Mouse (Mus musculus): ENCODE data around the gene 4931428L18Rik.

- TF ChIP-seq CTCF (IDR thresholded peaks at IDR 0.05; ENCODE audit: low read depth, low read length) (no peak), EP300 (IDR thresholded peaks at IDR 0.05; ENCODE audit: insufficient read depth, low read depth, low read length) (no peak)
These were observed 274.0 kb downstream of the 4931428L18Rik start for GRCm38 (mm10) chr1:30948361-30948949.

All from ES-Bruce4 (cell line).